Comparison of ENCODE assay signal across 8 mouse cellular contexts in genomic region chr8:122665221-122665620, GRCm38 (mm10). TPM values are rescaled to one million over a fixed set of nuclear protein-coding genes. Genes with fewer than 3 reads are reported as not detected.
DNase-seq lines count a peak whose midpoint lies in the region; ATAC-seq and TF ChIP-seq lines count a peak whose summit lies in the region.

No protein-coding gene starts in this region.

- no peak overlapping the region for H3ac ChIP-seq in myocyte (ENCODE audit: control insufficient read depth, insufficient read length)

- H3K4me3 ChIP-seq in midbrain, embryonic 12.5 days = no peak overlapping the region
- H3K4me3 ChIP-seq in midbrain, embryonic 10.5 days = no peak overlapping the region
- no peak overlapping the region for H3K4me3 ChIP-seq in forebrain, embryonic 16.5 days (replicated peaks; ENCODE audit: low read length)
- H3K4me3 ChIP-seq in hindbrain, embryonic 14.5 days (replicated peaks; ENCODE audit: low read length) = no peak overlapping the region
- no peak overlapping the region for H3K4me3 ChIP-seq in limb, embryonic 14.5 days (replicated peaks; ENCODE audit: low read length)
- H3K4me3 ChIP-seq in myocyte = no peak overlapping the region

- no peak for ATAC-seq in midbrain, embryonic 12.5 days (ENCODE audit: low FRiP score, low read depth)
- peak; percentile 64 for ATAC-seq in forebrain, embryonic 16.5 days
- no peak; the same call in 1 of the 2 replicates for ATAC-seq in hindbrain, embryonic 14.5 days (ENCODE audit: low FRiP score)
- ATAC-seq in limb, embryonic 14.5 days (ENCODE audit: low FRiP score, low read depth) = peak; percentile 62

- no peak for DNase-seq in midbrain, embryonic 10.5 days (ENCODE audit: low spot score)
- DNase-seq in cerebellum, adult 11 months = peak; percentile 68
- no peak for DNase-seq in hindbrain, embryonic 14.5 days (ENCODE audit: low spot score)
- peak; percentile 67 for DNase-seq in limb, embryonic 14.5 days (ENCODE audit: low spot score)
- DNase-seq in thymus, postnatal 25 days = no peak

- H3K4me2 ChIP-seq in midbrain, embryonic 12.5 days (replicated peaks) = no peak overlapping the region
- H3K4me2 ChIP-seq in forebrain, embryonic 16.5 days (ENCODE audit: low read length) = 0 out of 2 replicates have a peak overlapping the region, but pooled peaks have one; percentile 13
- H3K4me2 ChIP-seq in hindbrain, embryonic 14.5 days (replicated peaks) = peak overlapping the region; percentile 23; the same call in 1 of the 2 replicates
- H3K4me2 ChIP-seq in limb, embryonic 14.5 days (replicated peaks; ENCODE audit: low read depth, low read length, severe bottlenecking) = peak overlapping the region; percentile 26
- H3K4me2 ChIP-seq in myocyte (ENCODE audit: low read depth) = no peak overlapping the region

- no peaks in the 10 kb centered on the region for H3K79me2 ChIP-seq in myocyte (ENCODE audit: control insufficient read depth, insufficient read depth)

- TF ChIP-seq POLR2A in limb, embryonic 14.5 days (IDR thresholded peaks at IDR 0.05; ENCODE audit: borderline replicate concordance, extremely low read depth, insufficient read depth, insufficient read length) = no peak
- no peak for TF ChIP-seq POLR2A in myocyte (IDR thresholded peaks at IDR 0.05; ENCODE audit: insufficient read length, low read depth)

- WGBS in midbrain, embryonic 12.5 days = 59% methylated on average over 8 of the region's 8 CpGs
- 67% methylated on average over 8 of the region's 8 CpGs for WGBS in midbrain, embryonic 10.5 days
- WGBS in forebrain, embryonic 16.5 days = 28% methylated on average over 8 of the region's 8 CpGs
- 44% methylated on average over 8 of the region's 8 CpGs for WGBS in hindbrain, embryonic 14.5 days
- WGBS in limb, embryonic 14.5 days = 13% methylated on average over 8 of the region's 8 CpGs

- 0 out of 2 replicates have a peak overlapping the region, but pooled peaks have one; percentile 31 for H3K27ac ChIP-seq in midbrain, embryonic 12.5 days (replicated peaks)
- H3K27ac ChIP-seq in midbrain, embryonic 10.5 days (replicated peaks) = no peak overlapping the region
- peak overlapping the region; percentile 80 for H3K27ac ChIP-seq in forebrain, embryonic 16.5 days (ENCODE audit: low read length)
- H3K27ac ChIP-seq in hindbrain, embryonic 14.5 days = peak overlapping the region; percentile 67
- peak overlapping the region; percentile 49; the same call in 1 of the 2 replicates for H3K27ac ChIP-seq in limb, embryonic 14.5 days (replicated peaks; ENCODE audit: low read depth, low read length)

- peaks cover 52% of the 10 kb centered on the region for H3K4me1 ChIP-seq in midbrain, embryonic 12.5 days
- H3K4me1 ChIP-seq in midbrain, embryonic 10.5 days = peaks cover 50% of the 10 kb centered on the region
- peaks cover 61% of the 10 kb centered on the region for H3K4me1 ChIP-seq in forebrain, embryonic 16.5 days (replicated peaks; ENCODE audit: control insufficient read depth, insufficient read depth, low read length)
- H3K4me1 ChIP-seq in hindbrain, embryonic 14.5 days (replicated peaks; ENCODE audit: control insufficient read depth, insufficient read depth, low read length) = peaks cover 69% of the 10 kb centered on the region
- peaks cover 60% of the 10 kb centered on the region for H3K4me1 ChIP-seq in limb, embryonic 14.5 days (ENCODE audit: control insufficient read depth, insufficient read depth, low read length)

- H3K36me3 ChIP-seq in midbrain, embryonic 12.5 days = no peaks in the 10 kb centered on the region
- no peaks in the 10 kb centered on the region for H3K36me3 ChIP-seq in midbrain, embryonic 10.5 days
- H3K36me3 ChIP-seq in forebrain, embryonic 16.5 days (ENCODE audit: control insufficient read depth, insufficient read depth) = no peaks in the 10 kb centered on the region
- no peaks in the 10 kb centered on the region for H3K36me3 ChIP-seq in hindbrain, embryonic 14.5 days (replicated peaks; ENCODE audit: control insufficient read depth, insufficient read depth)
- H3K36me3 ChIP-seq in limb, embryonic 14.5 days (ENCODE audit: control insufficient read depth, insufficient read depth, low read length) = no peaks in the 10 kb centered on the region
- no peaks in the 10 kb centered on the region for H3K36me3 ChIP-seq in myocyte (ENCODE audit: control insufficient read depth, insufficient read depth)

- peaks cover 18% of the 10 kb centered on the region for H3K27me3 ChIP-seq in midbrain, embryonic 12.5 days
- H3K27me3 ChIP-seq in midbrain, embryonic 10.5 days (ENCODE audit: low read depth, poor library complexity, severe bottlenecking) = peaks cover 57% of the 10 kb centered on the region
- no peaks in the 10 kb centered on the region for H3K27me3 ChIP-seq in forebrain, embryonic 16.5 days (replicated peaks; ENCODE audit: control insufficient read depth, insufficient read depth, low read length)
- H3K27me3 ChIP-seq in hindbrain, embryonic 14.5 days (ENCODE audit: control insufficient read depth, insufficient read depth, low read length) = no peaks in the 10 kb centered on the region
- H3K27me3 ChIP-seq in limb, embryonic 14.5 days (ENCODE audit: control insufficient read depth, insufficient read depth, low read length) = no peaks in the 10 kb centered on the region
- H3K27me3 ChIP-seq in myocyte (ENCODE audit: control insufficient read depth, insufficient read depth, insufficient read length) = peaks cover 18% of the 10 kb centered on the region

- H3K9me3 ChIP-seq in midbrain, embryonic 12.5 days = no peaks in the 10 kb centered on the region
- H3K9me3 ChIP-seq in midbrain, embryonic 10.5 days (replicated peaks) = no peaks in the 10 kb centered on the region
- no peaks in the 10 kb centered on the region for H3K9me3 ChIP-seq in forebrain, embryonic 16.5 days (ENCODE audit: control insufficient read depth, low read length)
- no peaks in the 10 kb centered on the region for H3K9me3 ChIP-seq in hindbrain, embryonic 14.5 days (ENCODE audit: control insufficient read depth, low read length)
- no peaks in the 10 kb centered on the region for H3K9me3 ChIP-seq in limb, embryonic 14.5 days (ENCODE audit: control insufficient read depth, low read length)

- H3K9ac ChIP-seq in midbrain, embryonic 12.5 days (replicated peaks) = 0 out of 2 replicates have a peak overlapping the region, but pooled peaks have one; percentile 1
- peak overlapping the region; percentile 34 for H3K9ac ChIP-seq in forebrain, embryonic 16.5 days (replicated peaks; ENCODE audit: low read depth, low read length)
- H3K9ac ChIP-seq in hindbrain, embryonic 14.5 days = no peak overlapping the region
- H3K9ac ChIP-seq in limb, embryonic 14.5 days (ENCODE audit: low read depth, low read length, severe bottlenecking) = no peak overlapping the region

TF ChIP-seq in myocyte, 11 proteins besides CTCF, POLR2A, EP300 and RAD21:
- TF ChIP-seq TCF12 (IDR thresholded peaks at IDR 0.05; ENCODE audit: insufficient read depth, poor library complexity, severe bottlenecking) (peak; percentile 60), MYOD1 (IDR thresholded peaks at IDR 0.05; ENCODE audit: control insufficient read depth in 1 of 3, insufficient read length in 2 of 3, low read depth in 2 of 3) (peak in 2 of 3 experiments; percentile 52 to 65), REST (IDR thresholded peaks at IDR 0.05; ENCODE audit: insufficient read depth, insufficient read length) (no peak), MYOG (IDR thresholded peaks at IDR 0.05; ENCODE audit: control insufficient read depth in 1 of 3, insufficient read depth in 1 of 3, insufficient read length in 2 of 3, low read depth in 2 of 3) (peak; percentile 62 to 83 (median 67))

RNA-seq across cellular contexts. Expression of gene Cbfa2t3, which starts 33.7 kb away (rescaled TPM):
- 12.9 and 14.5 TPM in 2 replicates for polyA plus RNA-seq in midbrain, embryonic 12.5 days (2016; fragmentation: Nextera tagmentation; extraction: Ambion mirVana)
- 1.9 and 3.4 TPM in 2 replicates for polyA plus RNA-seq in midbrain, embryonic 10.5 days (2016; fragmentation: Nextera tagmentation; extraction: Ambion mirVana)
- polyA plus RNA-seq in forebrain, embryonic 16.5 days (2015; fragmentation: Nextera tagmentation; extraction: Ambion mirVana) = 11.6 and 13.8 TPM in 2 replicates
- polyA plus RNA-seq in hindbrain, embryonic 14.5 days (2014; fragmentation: Nextera tagmentation; extraction: Ambion mirVana) = 22.4 and 27.7 TPM in 2 replicates
- 6.1 and 7.2 TPM in 2 replicates for polyA plus RNA-seq in limb, embryonic 14.5 days (2012; rRNA removed)
- polyA plus RNA-seq in limb, embryonic 14.5 days (2014; fragmentation: Nextera tagmentation; extraction: Ambion mirVana) = 6.0 and 6.1 TPM in 2 replicates
- polyA plus RNA-seq in myocyte (2012; fragmentation: generic; extraction: Trizol) = 29.5 TPM

RNA-seq across cellular contexts. Expression of gene Pabpn1l, which starts 42.7 kb away (rescaled TPM):
- not detected in 2 replicates for polyA plus RNA-seq in midbrain, embryonic 12.5 days (2016; fragmentation: Nextera tagmentation; extraction: Ambion mirVana)
- not detected in 2 replicates for polyA plus RNA-seq in midbrain, embryonic 10.5 days (2016; fragmentation: Nextera tagmentation; extraction: Ambion mirVana)
- polyA plus RNA-seq in forebrain, embryonic 16.5 days (2015; fragmentation: Nextera tagmentation; extraction: Ambion mirVana) = not detected in 2 replicates
- polyA plus RNA-seq in hindbrain, embryonic 14.5 days (2014; fragmentation: Nextera tagmentation; extraction: Ambion mirVana) = not detected in 2 replicates
- polyA plus RNA-seq in limb, embryonic 14.5 days (2012; rRNA removed) = 0.05 TPM in 1 of 2 replicates, not detected in the other
- polyA plus RNA-seq in limb, embryonic 14.5 days (2014; fragmentation: Nextera tagmentation; extraction: Ambion mirVana) = not detected in 2 replicates
- 0.55 TPM for polyA plus RNA-seq in myocyte (2012; fragmentation: generic; extraction: Trizol)

RNA-seq across cellular contexts. Expression of gene Trappc2l, which starts 53.8 kb away (rescaled TPM):
- 50.4 and 57.5 TPM in 2 replicates for polyA plus RNA-seq in midbrain, embryonic 12.5 days (2016; fragmentation: Nextera tagmentation; extraction: Ambion mirVana)
- 51.0 and 61.2 TPM in 2 replicates for polyA plus RNA-seq in midbrain, embryonic 10.5 days (2016; fragmentation: Nextera tagmentation; extraction: Ambion mirVana)
- polyA plus RNA-seq in forebrain, embryonic 16.5 days (2015; fragmentation: Nextera tagmentation; extraction: Ambion mirVana) = 72.0 and 92.6 TPM in 2 replicates
- polyA plus RNA-seq in hindbrain, embryonic 14.5 days (2014; fragmentation: Nextera tagmentation; extraction: Ambion mirVana) = 118 and 130 TPM in 2 replicates
- polyA plus RNA-seq in limb, embryonic 14.5 days (2012; rRNA removed) = 96.8 and 129 TPM in 2 replicates
- 70.2 and 70.5 TPM in 2 replicates for polyA plus RNA-seq in limb, embryonic 14.5 days (2014; fragmentation: Nextera tagmentation; extraction: Ambion mirVana)
- polyA plus RNA-seq in myocyte (2012; fragmentation: generic; extraction: Trizol) = 95.7 TPM

RNA-seq across cellular contexts. Expression of gene Galns, which starts 54.0 kb away (rescaled TPM):
- polyA plus RNA-seq in midbrain, embryonic 12.5 days (2016; fragmentation: Nextera tagmentation; extraction: Ambion mirVana) = 4.9 and 5.7 TPM in 2 replicates
- polyA plus RNA-seq in midbrain, embryonic 10.5 days (2016; fragmentation: Nextera tagmentation; extraction: Ambion mirVana) = 6.6 and 7.7 TPM in 2 replicates
- 3.8 and 4.6 TPM in 2 replicates for polyA plus RNA-seq in forebrain, embryonic 16.5 days (2015; fragmentation: Nextera tagmentation; extraction: Ambion mirVana)
- 5.8 and 6.0 TPM in 2 replicates for polyA plus RNA-seq in hindbrain, embryonic 14.5 days (2014; fragmentation: Nextera tagmentation; extraction: Ambion mirVana)
- polyA plus RNA-seq in limb, embryonic 14.5 days (2012; rRNA removed) = 14.7 and 17.1 TPM in 2 replicates
- polyA plus RNA-seq in limb, embryonic 14.5 days (2014; fragmentation: Nextera tagmentation; extraction: Ambion mirVana) = 12.0 and 12.7 TPM in 2 replicates
- polyA plus RNA-seq in myocyte (2012; fragmentation: generic; extraction: Trizol) = 17.6 TPM

Comparison
In these comparisons a context has a peak if more than half of its experiments do, and no peak if none do; other contexts are left out.
1. ATAC-seq: peak in forebrain, embryonic 16.5 days (single experiment) and limb, embryonic 14.5 days (single experiment); none in midbrain, embryonic 12.5 days (single experiment) and hindbrain, embryonic 14.5 days (single experiment).
2. H3K4me2 ChIP-seq: peak in forebrain, embryonic 16.5 days (single experiment), hindbrain, embryonic 14.5 days (single experiment) and limb, embryonic 14.5 days (single experiment); none in midbrain, embryonic 12.5 days (single experiment) and myocyte (single experiment).
3. H3K9ac ChIP-seq: peak in midbrain, embryonic 12.5 days (single experiment) and forebrain, embryonic 16.5 days (single experiment); none in hindbrain, embryonic 14.5 days (single experiment) and limb, embryonic 14.5 days (single experiment).
4. DNase-seq: peak in cerebellum, adult 11 months (single experiment) and limb, embryonic 14.5 days (single experiment); none in midbrain, embryonic 10.5 days (single experiment), hindbrain, embryonic 14.5 days (single experiment) and thymus, postnatal 25 days (single experiment).